Mouse (Mus musculus) lung, embryonic 16.5 days (tissue): ENCODE results near the gene Ssr3. TPM values are rescaled to one million over a fixed set of nuclear protein-coding genes. Genes with fewer than 3 reads are reported as not detected.
A peak's percentile ranks its signal among the peaks of the same experiment; 100 is the strongest.

Experiments used
- ATAC-seq: fragments of 200-750 bp; cut with Nextera tagmentation; 2 replicates; pipeline ENCODE4 v1.8.0; 2017; ENCODE audit warnings: low read depth, mild to moderate bottlenecking, moderate library complexity
- H3K27ac ChIP-seq: fragments of 300-500 bp; sonication (generic); 2 replicates; pipeline ENCODE4 v1.5.1; 2014; ENCODE audit warnings: mild to moderate bottlenecking, control low read depth, low read length
- H3K27me3 ChIP-seq: fragments of 300-500 bp; sonication (generic); 2 replicates; pipeline ENCODE4 v1.6.1; 2014; ENCODE audit warnings: low read depth, low read length, mixed read lengths; ENCODE audit not compliant: control insufficient read depth, insufficient read depth
- H3K36me3 ChIP-seq: fragments of 300-500 bp; sonication (generic); 2 replicates; pipeline ENCODE4 v1.6.1; 2014; ENCODE audit warnings: low read length; ENCODE audit not compliant: control insufficient read depth, insufficient read depth
- H3K4me1 ChIP-seq: fragments of 300-500 bp; sonication (generic); replicated peaks from 2 replicates; pipeline ENCODE4 v1.6.1; 2014; ENCODE audit warnings: low read length, mixed read lengths; ENCODE audit not compliant: control insufficient read depth, insufficient read depth
- H3K4me2 ChIP-seq: fragments of 300-500 bp; sonication (generic); 2 replicates; pipeline ENCODE4 v1.6.1; 2014; ENCODE audit warnings: low read depth, low read length, control low read depth
- H3K4me3 ChIP-seq: fragments of 300-500 bp; sonication (generic); 2 replicates; pipeline ENCODE4 v1.5.1; 2014; ENCODE audit warnings: mild to moderate bottlenecking, low read length, control low read depth
- H3K9ac ChIP-seq: fragments of 300-500 bp; sonication (generic); 2 replicates; pipeline ENCODE4 v1.6.1; 2014; ENCODE audit warnings: low read length, control low read depth
- H3K9me3 ChIP-seq: fragments of 300-500 bp; sonication (generic); 2 replicates; pipeline ENCODE4 v1.6.1; 2016; ENCODE audit warnings: low read length; ENCODE audit not compliant: control insufficient read depth
- WGBS: fragments of 180-500 bp; shearing (Covaris S2); extraction: QIAGEN DNeasy Blood & Tissue Kit; methylation state at CpG from one replicate; pipeline ENCODE4 v1.1.7; 2014; 5-methylcytosine and 5-hydroxymethylcytosine counted together
- polyA plus RNA-seq: library from polyadenylated mRNA; unstranded; fragments of >200 nt; fragmentation: Nextera tagmentation; extraction: Ambion mirVana; gene quantifications from 2 replicates; pipeline ENCODE4 v1.2.1, GENCODE M21; 2015

The Ssr3 gene
- polyA plus RNA-seq, 1 experiment from 2014 or later, result 311 TPM

DNA sequence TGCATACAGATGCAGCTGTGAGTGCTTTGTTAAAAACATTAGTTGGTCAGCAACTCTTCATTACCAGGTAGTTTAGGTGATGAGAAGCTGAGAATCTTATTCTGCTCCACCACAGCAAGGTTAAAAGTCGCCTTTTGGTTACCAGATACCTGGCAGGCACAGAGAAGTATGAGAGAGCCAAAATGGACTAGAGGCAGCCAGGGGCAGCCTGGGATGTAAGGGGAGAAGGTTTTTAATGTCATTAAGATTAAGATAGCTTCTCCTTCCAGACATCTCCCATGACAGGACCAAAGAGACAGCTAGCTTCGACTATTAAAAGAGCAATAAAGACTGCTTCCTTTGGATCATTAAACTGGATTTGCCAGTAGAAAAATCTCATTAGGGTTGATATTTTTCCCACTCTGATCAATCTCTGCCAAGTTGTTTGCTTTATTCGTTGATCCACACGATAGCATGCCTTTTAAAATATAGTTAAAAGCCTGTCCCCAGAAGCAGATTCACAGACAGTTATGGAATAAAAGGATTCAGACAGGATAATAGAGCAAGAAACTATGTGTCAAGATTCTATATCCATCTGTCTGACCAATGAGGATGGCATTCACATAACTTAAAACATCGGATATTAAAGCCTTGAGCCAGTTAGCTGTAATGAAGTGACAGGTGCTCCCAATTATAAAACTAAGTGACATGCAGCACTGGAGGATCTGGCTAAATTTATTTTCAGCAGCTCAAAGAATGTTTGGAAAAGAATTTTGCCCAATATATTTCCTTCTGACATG is 52.1 kb downstream of the Ssr3 start:
- ATAC-seq, result no peak
- Histone ChIP-seq H3K4me3 (no peak overlapping the region), H3K9me3 (no peaks in the 10 kb centered on the region), H3K4me2 (no peak overlapping the region), H3K9ac (no peak overlapping the region), H3K36me3 (no peaks in the 10 kb centered on the region), H3K27ac (no peak overlapping the region), H3K27me3 (no peaks in the 10 kb centered on the region), H3K4me1 (no peaks in the 10 kb centered on the region)
- WGBS, result 63% methylated on average over 5 of the region's 5 CpGs

DNA sequence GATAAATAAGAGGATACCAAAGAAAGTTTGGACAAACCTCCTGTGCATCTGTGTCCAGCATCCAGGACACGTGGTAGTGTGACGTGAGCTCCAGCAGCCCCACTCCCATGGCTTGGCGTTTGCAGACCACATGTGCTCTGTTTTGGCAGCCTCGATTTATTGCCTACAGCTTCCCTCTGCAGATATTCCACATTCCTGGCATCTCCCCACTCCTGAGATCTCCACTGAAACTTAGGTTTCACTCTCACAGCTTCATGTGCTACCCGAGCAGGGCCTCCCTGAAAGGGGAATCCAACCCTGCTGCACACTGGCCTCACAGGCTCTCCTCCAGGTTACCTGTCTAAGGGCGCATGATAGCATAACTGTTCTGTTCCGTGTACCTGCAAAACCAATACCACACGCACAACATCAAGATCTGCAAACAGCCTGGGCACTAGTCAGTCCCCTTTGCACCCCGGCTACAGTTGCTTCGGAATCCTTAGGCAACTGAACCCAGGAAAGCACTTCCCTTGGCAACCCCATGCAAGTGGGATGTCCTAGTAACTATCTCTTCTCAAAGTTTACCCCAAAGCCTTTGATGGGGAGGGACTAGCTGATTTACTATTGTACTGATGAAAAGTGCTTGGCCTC is 54.5 kb downstream of the Ssr3 start:
- H3K9ac ChIP-seq, result no peak overlapping the region
- no peaks in the 10 kb centered on the region for H3K36me3 ChIP-seq
- H3K4me2 ChIP-seq, result no peak overlapping the region
- 61% methylated on average over 10 of the region's 10 CpGs for WGBS
- ATAC-seq, result 0 out of 2 replicates have a peak, but pooled peaks have one; percentile 26
- H3K4me3 ChIP-seq, result no peak overlapping the region
- H3K4me1 ChIP-seq, result no peaks in the 10 kb centered on the region
- no peaks in the 10 kb centered on the region for H3K9me3 ChIP-seq
- H3K27ac ChIP-seq, result no peak overlapping the region
- H3K27me3 ChIP-seq, result no peaks in the 10 kb centered on the region

Other genes with a start within 250 kb of the Ssr3 start
- gene Tiparp, start 135.8 kb upstream of the Ssr3 start, polyA plus RNA-seq, result 42.2 and 42.3 TPM in 2 replicates